Mouse (Mus musculus): Measurements from ENCODE around the gene Hyou1. TPM values are rescaled to one million over a fixed set of nuclear protein-coding genes. Genes with fewer than 3 reads are reported as not detected.

The Hyou1 gene
- total and polyA plus RNA-seq, 3 experiments, result 23.1 to 79.6 (median 73.9) TPM

GRCm38 (mm10) chr9:44341487-44341886, 37.8 kb upstream of the Hyou1 start:
- H3K79me2 ChIP-seq (replicated peaks; ENCODE audit: control insufficient read depth, insufficient read depth, low read length), result peaks cover 2% of the 10 kb centered on the region; the same call in 1 of the 2 replicates
- no peak overlapping the region for H3K4me3 ChIP-seq
- intact Hi-C loops (cut with DNase I), result loop anchor here (5.0 kb wide), 2 partner anchors 34 to 94 kb away; partner anchors contain the start of gene Hinfp
- no peak overlapping the region for H3K9ac ChIP-seq (ENCODE audit: low read depth, low read length)
- 90% methylated on average over 5 of the region's 5 CpGs for WGBS
- TF ChIP-seq EP300 (IDR thresholded peaks at IDR 0.05; ENCODE audit: insufficient read depth, low read depth, low read length), result no peak
- no peak for TF ChIP-seq POLR2A (IDR thresholded peaks at IDR 0.05; ENCODE audit: insufficient read depth, low read depth, low read length)
- TF ChIP-seq CTCF (IDR thresholded peaks at IDR 0.05), result no peak
- no peak for DNase-seq
- no peaks in the 10 kb centered on the region for H3K36me3 ChIP-seq (ENCODE audit: control insufficient read depth, insufficient read depth, low read length)
- H3K4me1 ChIP-seq (ENCODE audit: control insufficient read depth, insufficient read depth, low read length), result peaks cover 3% of the 10 kb centered on the region
- H3K27ac ChIP-seq, result no peak overlapping the region
- no peaks in the 10 kb centered on the region for H3K27me3 ChIP-seq (ENCODE audit: control insufficient read depth, insufficient read depth, low read length)

DNA sequence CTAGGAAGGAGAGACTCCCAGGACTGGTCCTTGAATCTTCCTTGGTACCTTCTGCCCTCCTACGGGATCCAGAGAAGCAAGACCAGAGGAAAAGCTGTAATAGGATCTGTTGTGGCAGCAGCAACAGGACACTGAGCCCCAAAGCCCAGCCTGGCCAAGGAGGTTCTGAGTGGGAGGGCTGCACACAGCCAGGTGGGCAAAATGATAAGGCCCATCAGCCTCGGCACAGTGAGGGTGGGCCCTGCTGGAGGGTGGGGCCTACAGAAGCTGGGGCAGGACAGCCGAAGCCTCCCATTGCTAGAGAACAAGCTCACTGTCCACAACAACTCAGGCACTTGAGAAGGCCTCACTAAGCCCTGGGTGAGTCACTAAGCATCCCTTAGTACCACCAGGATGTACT, 37.1 kb upstream of the Hyou1 start:
- H3K36me3 ChIP-seq (ENCODE audit: control insufficient read depth, insufficient read depth, low read length), result no peaks in the 10 kb centered on the region

GRCm38 (mm10) chr9:44342605-44343004, 36.7 kb upstream of the Hyou1 start:
- H3K36me3 ChIP-seq (ENCODE audit: control insufficient read depth, insufficient read depth, low read length), result no peaks in the 10 kb centered on the region
- H3K4me1 ChIP-seq (ENCODE audit: control insufficient read depth, insufficient read depth, low read length), result peaks cover 3% of the 10 kb centered on the region
- H3K4me3 ChIP-seq, result no peak overlapping the region; the same call in 1 of the 2 replicates
- TF ChIP-seq EP300 (IDR thresholded peaks at IDR 0.05; ENCODE audit: insufficient read depth, low read depth, low read length) (no peak), POLR2A (IDR thresholded peaks at IDR 0.05; ENCODE audit: insufficient read depth, low read depth, low read length) (no peak), CTCF (IDR thresholded peaks at IDR 0.05) (no peak)
- no peaks in the 10 kb centered on the region for H3K79me2 ChIP-seq (replicated peaks; ENCODE audit: control insufficient read depth, insufficient read depth, low read length)
- peak overlapping the region; percentile 100 for H3K27ac ChIP-seq
- DNase-seq, result no peak
- no peaks in the 10 kb centered on the region for H3K27me3 ChIP-seq (ENCODE audit: control insufficient read depth, insufficient read depth, low read length)
- intact Hi-C loops (cut with DNase I), result loop anchor here (5.0 kb wide), 2 partner anchors 35 to 95 kb away; partner anchors contain the start of gene Hinfp
- WGBS, result 81% methylated on average over 1 of the region's 1 CpGs
- H3K9ac ChIP-seq (ENCODE audit: low read depth, low read length), result no peak overlapping the region

More for the DNA sequence above, 37.1 kb upstream of the Hyou1 start:
- H3K27me3 ChIP-seq (ENCODE audit: control insufficient read depth, insufficient read depth, low read length), result no peaks in the 10 kb centered on the region
- peaks cover 2% of the 10 kb centered on the region; the same call in 1 of the 2 replicates for H3K79me2 ChIP-seq (replicated peaks; ENCODE audit: control insufficient read depth, insufficient read depth, low read length)
- intact Hi-C loops (cut with DNase I), result loop anchor here (5.0 kb wide), 2 partner anchors 35 to 95 kb away; partner anchors contain the start of gene Hinfp
- H3K4me1 ChIP-seq (ENCODE audit: control insufficient read depth, insufficient read depth, low read length), result peaks cover 3% of the 10 kb centered on the region
- H3K27ac ChIP-seq, result 0 out of 2 replicates have a peak overlapping the region, but pooled peaks have one; percentile 100
- no peak overlapping the region for H3K4me3 ChIP-seq
- no peak for DNase-seq
- 45% methylated on average over 3 of the region's 3 CpGs for WGBS
- no peak for TF ChIP-seq EP300 (IDR thresholded peaks at IDR 0.05; ENCODE audit: insufficient read depth, low read depth, low read length)
- H3K9ac ChIP-seq (ENCODE audit: low read depth, low read length), result no peak overlapping the region

- intact Hi-C loops (cut with DNase I), result loop anchor here (5.0 kb wide), 2 partner anchors 36 to 96 kb away; partner anchors contain the start of gene Hinfp
- Histone ChIP-seq H3K36me3 (ENCODE audit: control insufficient read depth, insufficient read depth, low read length) (no peaks in the 10 kb centered on the region), H3K79me2 (replicated peaks; ENCODE audit: control insufficient read depth, insufficient read depth, low read length) (no peaks in the 10 kb centered on the region), H3K27me3 (ENCODE audit: control insufficient read depth, insufficient read depth, low read length) (no peaks in the 10 kb centered on the region), H3K27ac (peak overlapping the region; percentile 100), H3K9ac (ENCODE audit: low read depth, low read length) (peak overlapping the region; percentile 72), H3K4me3 (peak overlapping the region; percentile 97), H3K4me1 (ENCODE audit: control insufficient read depth, insufficient read depth, low read length) (peaks cover 3% of the 10 kb centered on the region)
- 2% methylated on average over 6 of the region's 6 CpGs for WGBS
- TF ChIP-seq POLR2A (IDR thresholded peaks at IDR 0.05; ENCODE audit: insufficient read depth, low read depth, low read length) (no peak), EP300 (IDR thresholded peaks at IDR 0.05; ENCODE audit: insufficient read depth, low read depth, low read length) (no peak)
- peak; percentile 58 to 69 for DNase-seq
Measured at GRCm38 (mm10) chr9:44343290-44343689, 36.0 kb upstream of the Hyou1 start.

- Histone ChIP-seq H3K27me3 (ENCODE audit: control insufficient read depth, insufficient read depth, low read length) (no peaks in the 10 kb centered on the region), H3K4me1 (ENCODE audit: control insufficient read depth, insufficient read depth, low read length) (peaks cover 3% of the 10 kb centered on the region), H3K4me3 (peak within 1 kb of the TSS; percentile 97), H3K27ac (peak within 1 kb of the TSS; percentile 100), H3K79me2 (replicated peaks; ENCODE audit: control insufficient read depth, insufficient read depth, low read length) (no peaks in the 10 kb centered on the region), H3K36me3 (ENCODE audit: control insufficient read depth, insufficient read depth, low read length) (no peaks in the 10 kb centered on the region), H3K9ac (ENCODE audit: low read depth, low read length) (peak within 1 kb of the TSS; percentile 85)
- WGBS, result under 1% methylated on average over 39 of the region's 39 CpGs
- TF ChIP-seq POLR2A (IDR thresholded peaks at IDR 0.05; ENCODE audit: insufficient read depth, low read depth, low read length), result peak; percentile 69
- TF ChIP-seq CTCF (IDR thresholded peaks at IDR 0.05), result no peak
- 0 out of 2 replicates have a peak, but pooled peaks have one; percentile 61 for TF ChIP-seq EP300 (IDR thresholded peaks at IDR 0.05; ENCODE audit: insufficient read depth, low read depth, low read length)
- intact Hi-C loops (cut with DNase I), result loop anchor here (5.0 kb wide), 2 partner anchors 37 to 97 kb away; partner anchors contain the start of gene Hinfp
- peak; percentile 96 to 97 for DNase-seq
Measured at GRCm38 (mm10) chr9:44343781-44344421, 35.4 kb upstream of the Hyou1 start, which contains the start of gene Hmbs. TSS of gene Hmbs (minus strand) at chr9:44344228.

All from heart, adult 2 months (tissue).